Mouse (Mus musculus) CD4-positive, CD25-positive, alpha-beta regulatory T cell, adult 2 months (primary cell): ENCODE measurements at regions not wholly inside any gene's neighbourhood (a gene's known extent, or its start where the extent isn't known, plus 50 kb on each side); places are given as distances from the start of the nearest gene placed in this dataset.

Experiments
- DNase-seq: peaks from one replicate; pipeline ENCODE4 v3.0.0-alpha.2; 2012; ENCODE audit warnings: low read depth, low spot score

DNA sequence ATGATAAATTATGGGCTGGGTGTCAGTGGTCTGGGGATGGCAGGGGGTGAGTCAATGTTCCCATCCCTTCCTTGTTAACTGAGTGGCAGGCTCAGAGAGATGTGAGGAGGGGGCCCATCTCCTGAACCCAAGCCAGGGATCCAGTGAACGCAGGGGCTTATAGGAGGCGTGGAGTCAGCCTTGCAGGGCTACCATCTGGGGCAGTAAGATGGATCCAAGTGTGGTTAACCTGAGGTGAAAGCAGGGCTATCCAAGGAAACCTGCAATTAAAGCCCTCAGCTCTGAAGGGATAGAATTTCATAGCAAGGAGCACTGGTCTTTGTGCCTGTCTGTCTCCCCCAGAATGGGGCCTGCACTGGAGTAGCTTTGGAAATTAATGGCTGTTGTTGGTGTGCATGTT is 103.3 kb upstream of the Mgmt start:
- no peak for DNase-seq

DNA sequence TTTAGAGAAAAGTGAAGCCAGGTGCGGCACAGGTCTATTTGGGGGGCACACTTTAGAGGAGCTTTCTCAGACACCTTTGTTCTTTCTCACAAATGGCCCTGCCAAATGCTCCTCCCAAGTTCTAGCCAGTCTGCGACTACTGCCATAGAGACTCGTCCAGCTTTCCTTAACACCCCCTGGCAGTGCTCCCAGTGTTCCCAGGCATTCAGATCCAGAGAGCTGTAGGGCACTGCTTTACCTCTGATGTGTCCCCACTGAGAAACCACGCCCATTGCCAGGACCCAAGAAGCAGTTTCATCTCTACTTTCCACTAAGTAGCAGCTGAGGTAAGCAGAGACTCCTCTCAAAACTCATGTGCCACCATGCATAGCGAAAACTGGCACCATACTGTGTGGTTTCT is 102.3 kb upstream of the Mgmt start:
- DNase-seq = no peak

DNA sequence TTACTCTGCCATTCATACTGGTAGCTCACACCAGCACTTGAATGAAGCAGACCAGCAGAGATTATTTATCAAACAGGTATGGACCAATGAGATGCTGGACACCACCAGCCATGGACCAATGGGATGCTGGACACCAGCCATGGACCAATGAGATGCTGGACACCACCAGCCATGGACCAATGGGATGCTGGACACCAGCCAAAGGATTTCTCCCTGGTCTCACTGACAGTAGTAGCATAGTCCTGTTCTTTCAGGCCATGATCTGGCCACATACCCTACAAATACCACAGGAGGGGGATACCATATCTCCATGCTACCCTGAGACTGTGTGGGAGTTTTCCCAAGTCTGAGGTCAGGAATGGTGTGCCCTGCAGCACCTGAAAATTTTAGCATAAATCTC is 98.0 kb upstream of the Mgmt start:
- DNase-seq = no peak

DNA sequence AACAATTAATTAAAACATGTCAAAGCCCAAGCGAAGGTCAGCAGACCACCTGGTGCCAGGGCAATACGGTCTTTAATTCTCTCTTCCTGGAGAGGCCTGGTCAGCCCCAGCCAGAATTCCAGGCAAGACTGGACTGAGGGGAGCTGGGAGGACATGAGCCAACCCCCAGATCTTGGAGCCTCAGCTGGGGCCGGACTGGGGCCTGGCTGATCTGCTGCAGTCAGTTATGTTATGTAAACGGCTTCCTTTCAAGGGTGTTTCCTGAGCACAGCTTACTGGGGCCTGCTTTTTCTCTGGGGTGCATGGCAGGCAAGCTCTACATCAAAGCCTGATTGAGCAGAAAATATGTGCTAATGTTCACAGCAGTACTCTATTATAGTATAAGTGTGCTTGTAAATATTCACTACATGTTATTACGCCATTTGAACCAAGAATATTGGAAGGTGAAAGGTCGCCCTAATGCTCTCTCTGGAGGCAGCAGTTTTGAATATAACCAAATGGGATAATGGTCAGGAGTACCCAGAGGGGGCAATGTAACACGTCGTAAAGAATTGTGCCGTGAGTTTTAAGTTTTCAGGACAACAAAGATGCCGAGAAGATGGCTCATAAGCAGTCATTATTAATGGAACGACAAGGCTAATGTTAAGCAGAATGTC is 96.5 kb upstream of the Mgmt start:
- no peak for DNase-seq

DNA sequence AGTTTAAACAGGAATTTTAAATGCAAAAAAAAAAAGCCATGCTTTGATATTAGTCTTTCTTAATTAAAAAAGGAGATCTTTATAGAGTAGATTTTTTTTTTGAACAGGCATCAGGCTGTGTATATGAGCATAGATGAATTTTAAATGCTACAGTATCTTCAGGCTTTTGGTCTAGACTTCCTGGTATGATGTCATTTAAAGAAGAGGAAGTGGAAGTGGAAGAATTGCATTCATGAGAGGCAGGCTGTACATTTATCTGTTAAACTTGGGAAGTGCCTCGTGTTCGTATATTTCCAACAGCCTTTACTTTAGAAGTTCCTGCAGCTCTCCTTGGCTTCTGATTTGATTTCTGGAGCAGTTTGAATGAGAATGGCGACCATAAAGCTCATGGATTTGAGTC is 95.8 kb upstream of the Mgmt start:
- DNase-seq = no peak

DNA sequence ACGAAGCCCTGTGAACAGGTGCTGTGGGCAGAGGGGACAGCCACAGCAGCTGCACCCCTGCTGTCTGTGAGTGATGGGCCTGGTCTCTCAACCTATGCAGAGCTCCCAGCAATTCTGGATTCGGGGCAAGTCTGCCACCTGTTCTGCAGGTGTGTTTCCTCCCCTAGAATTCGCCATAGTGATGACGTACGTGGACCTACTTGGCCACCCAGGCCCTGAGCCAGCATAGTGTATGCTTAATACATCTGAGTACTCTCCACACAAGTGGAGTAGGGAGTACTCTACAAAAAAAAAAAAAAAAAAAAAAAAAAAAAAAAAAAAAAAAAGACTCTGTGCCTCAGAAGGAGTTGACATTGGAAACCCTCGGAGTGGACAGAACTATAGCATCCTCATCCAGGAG is 87.3 kb upstream of the Mgmt start:
- DNase-seq = no peak

DNA sequence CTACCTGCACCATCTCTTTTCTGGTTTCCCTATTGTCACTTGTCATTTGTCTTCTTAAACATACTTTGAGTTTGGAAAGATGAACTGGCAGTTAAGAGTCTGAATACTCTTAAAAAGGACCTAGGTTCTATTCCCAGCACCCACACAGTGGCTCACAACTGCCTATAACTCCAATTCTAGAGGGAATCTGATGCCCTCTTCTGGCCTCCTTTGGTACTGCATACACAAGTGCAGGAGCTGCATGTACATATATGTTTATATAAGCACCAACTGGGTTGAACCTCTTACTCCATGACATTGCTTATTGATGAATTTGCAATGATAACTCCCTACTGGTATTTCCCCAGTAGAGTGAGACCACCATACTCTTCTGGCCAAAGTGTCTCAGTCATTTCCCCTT is 86.4 kb upstream of the Mgmt start:
- no peak for DNase-seq

DNA sequence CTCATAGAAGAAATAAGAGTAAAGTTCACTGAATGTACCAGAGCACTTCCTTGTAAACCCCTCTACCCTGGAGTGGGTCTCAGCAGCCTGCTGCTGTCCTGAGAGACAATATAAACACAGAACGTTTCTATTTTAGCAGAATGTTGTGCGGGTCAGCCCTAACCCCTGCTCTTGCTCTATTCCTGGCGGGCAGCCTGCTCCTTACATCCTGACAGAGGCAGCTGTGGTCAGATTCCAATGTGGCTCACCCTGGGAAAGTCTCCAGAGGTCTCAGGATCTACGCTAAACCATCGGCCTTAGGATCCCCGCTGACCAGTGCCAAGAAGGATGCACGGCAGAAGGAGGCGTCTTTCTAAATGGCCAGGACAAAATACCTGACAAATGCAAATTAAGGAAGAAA is 84.8 kb upstream of the Mgmt start:
- DNase-seq = no peak

DNA sequence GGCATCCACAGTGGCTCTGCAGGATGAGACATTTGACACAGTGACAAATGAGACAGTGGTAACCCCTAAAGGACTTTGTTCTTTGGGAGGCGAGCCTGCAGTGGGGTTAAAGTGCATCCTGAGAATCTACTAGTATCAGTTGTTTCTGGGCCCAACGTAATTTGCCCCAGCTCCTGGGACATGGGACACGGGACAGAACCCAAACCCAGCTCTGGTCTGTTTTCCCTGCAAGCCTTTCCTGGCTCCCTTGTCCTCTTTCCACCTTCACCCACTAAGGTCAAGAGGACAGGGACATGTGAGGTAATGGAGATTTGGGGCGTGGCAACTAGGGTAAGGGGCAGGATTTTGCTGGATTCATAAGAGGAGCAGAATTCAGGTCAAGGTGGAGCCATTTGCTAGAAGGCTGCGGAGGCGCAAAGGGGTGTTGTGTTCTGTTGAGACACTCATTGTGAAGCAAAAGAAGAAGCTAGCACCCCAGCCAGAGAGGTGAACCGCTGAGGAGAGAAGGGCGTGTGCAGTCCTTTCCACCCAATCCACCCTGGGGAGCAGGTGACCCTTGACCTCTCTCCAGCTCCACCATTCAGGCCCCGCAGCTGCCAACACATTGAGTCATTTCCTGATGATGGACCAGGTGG is 80.6 kb upstream of the Mgmt start:
- DNase-seq = no peak

DNA sequence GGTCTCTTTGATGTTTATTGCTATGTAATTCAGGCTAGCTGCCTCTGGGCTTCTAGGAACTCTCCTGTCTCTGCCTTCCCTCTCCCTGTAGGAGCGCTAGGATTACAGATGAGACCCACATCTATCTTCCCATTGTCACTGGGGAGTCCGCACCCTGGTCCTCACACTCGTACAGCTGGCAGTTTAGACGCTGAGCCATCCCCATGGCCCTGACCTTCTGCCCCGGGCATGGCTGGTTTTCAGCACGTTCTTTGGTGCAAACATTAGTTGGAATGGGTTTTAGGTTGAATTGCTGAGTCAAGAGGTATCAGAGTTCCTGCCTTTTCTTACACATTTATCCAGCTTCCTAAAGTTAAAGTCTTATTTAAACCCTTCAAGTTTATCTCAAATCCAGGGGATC is 79.7 kb upstream of the Mgmt start:
- no peak for DNase-seq

DNA sequence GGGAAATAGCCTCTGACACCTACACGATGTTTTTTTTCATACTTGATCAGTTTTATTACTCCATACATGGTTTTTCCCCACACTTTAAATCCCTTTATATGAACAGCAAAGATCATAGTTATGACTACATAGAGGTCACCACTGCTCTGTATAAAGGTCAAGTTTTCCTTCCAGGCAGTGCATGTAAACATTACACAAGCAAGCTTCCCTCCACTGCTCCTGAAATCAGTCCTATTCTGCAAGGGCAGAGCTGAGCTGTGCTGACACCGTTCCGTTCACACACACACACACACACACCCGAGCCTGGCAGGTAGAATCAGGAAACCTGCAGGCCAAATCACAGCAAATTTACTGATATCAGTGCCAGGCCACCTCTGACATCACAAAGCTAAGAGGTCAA is 74.1 kb upstream of the Mgmt start:
- DNase-seq = no peak

DNA sequence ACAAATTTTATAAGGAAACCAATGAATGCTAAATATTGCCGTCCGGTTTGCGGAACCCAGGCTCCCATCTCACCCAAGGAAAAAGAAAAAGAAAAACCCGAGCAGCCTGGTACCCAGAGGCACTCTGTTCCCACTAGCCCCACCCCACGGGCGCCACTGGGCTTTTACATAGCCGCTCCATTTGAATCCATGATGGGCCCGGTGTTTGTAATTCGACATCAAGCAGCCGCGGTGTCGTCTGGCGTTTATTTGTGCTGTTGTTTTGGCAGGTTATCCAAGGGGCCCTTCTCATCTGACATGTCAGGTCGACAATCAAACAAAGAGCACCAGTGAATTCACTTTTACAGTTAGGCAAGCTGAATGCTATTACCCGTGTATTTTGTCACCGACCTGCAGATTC is 68.8 kb upstream of the Mgmt start:
- DNase-seq = no peak

DNA sequence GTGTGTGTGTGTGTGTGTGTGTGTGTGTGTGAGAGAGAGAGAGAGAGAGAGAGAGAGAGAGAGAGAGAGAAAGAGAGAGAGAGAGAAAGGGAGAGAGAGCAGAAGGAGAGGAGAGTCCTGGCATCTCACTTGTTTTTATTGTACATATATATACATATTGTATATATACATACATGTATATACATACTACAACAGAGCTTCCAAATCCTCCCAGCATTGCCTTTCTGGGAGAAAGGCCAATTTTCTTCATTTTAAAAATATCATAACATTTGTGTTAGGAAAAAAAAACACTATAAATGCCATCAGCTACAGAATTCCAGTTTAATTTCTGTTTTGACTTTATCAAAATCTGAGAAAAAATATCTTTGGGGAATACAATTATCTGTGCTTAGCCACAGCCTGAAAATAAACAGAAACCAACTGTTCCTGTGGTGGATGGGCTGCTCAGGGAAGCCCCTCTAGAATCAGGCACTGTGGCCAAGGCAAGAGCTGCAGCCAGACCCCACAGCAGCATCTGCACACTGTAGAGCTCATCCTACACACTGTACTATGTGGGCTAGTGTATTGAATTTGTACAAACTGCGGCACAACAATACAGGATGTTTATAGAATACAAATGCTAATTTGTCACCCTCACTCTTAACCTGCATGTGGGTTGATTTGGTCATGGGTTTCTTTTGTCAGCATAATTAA is 64.6 kb upstream of the Mgmt start:
- DNase-seq = no peak

DNA sequence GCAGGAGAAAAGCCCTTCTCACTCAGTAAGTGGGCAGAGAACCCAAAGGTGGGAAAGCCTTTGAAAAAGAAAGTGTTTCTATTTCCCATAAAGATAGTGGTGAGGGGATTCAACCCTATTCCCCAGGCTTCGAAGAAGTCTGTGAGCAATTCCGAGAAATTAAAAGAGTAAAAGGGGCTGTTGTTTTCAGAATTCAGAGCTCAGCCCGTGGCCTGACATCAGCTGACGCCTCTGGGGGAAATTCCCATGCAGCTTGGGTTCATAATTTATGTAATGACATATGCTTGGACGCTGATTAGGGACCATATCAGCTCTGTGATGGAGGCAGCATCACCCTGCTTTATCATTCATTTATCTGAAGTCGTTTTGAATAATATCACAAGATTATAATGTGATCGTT is 62.0 kb upstream of the Mgmt start:
- DNase-seq = no peak

DNA sequence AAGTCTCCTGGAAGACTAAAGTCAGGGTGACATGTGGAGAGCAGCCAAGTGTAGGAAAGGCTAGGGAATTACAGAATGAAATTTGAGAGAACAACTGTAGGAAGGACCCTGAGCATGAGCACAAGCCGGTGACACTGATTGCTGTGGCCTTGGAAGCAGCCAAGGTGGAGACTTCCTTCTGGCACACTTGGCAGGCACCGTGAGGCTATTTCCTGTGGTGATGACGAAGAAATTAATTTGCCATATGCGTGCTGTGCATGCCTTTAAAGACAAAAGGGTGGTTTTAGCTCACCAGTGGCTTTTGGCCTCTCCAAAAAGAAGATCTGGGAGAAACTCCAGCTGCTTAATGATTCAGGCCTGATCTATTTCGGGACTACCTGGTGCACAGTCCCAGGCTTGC is 55.4 kb upstream of the Mgmt start:
- no peak for DNase-seq

DNA sequence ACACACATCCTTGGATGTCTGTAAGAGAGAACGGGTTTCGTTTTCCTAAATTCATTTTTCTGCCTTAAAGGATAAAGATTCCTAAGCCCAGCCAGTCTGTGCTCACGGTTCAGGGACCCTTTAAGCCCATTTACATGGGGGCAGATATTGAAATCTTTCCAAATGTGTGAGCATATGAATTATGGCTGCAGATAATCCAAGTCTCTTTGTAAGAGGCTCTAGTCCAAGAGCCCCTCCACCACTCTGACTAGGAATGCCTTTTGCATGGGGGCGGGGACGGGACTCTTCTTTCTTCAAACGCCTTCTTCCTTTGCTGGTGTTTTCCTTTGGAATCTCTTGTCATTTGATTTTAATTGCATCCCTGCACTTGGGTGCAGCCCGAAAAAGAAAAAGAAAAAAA is 54.2 kb upstream of the Mgmt start:
- no peak for DNase-seq

DNA sequence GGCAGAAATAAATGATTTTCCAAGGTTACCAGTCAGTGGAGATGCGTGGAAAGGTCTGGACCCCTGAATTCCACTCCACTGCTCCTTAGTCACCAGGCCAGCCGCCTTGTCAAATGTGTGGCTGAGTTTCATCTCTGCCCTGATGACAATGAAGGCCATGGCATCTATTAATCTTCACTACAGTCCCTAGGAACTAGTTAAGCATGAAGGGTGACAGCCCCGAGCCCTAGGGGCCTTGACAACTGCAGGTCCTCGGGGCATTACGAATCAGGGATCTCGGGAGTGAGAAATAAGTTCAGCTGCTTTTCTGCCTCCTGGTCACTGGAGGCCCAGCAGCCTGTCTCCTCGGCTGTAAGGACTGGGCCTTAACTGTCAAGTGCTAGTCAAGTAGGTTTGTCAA is 51.7 kb upstream of the Mgmt start:
- no peak for DNase-seq

DNA sequence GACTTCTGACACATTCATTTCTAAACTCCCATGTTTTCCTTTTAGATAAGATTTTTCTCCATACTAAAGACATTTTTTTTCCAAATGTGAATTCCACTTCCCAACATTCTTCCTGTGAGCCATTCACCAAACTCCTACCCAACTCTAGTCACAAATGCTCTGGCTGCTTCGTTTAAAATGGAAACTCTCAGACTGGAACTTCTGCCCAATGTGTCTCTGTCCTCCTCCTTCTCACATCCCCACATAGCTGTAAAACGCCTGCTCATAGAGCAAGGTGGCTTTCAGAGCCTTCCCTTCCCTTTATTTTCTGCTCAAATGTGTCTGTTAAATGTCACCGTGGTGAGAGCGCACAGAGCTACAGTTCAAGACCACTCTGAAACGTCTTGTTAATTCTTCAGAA is 50.1 kb upstream of the Mgmt start:
- DNase-seq = no peak
